Mouse (Mus musculus): ENCODE measurements around the gene Cdk13. TPM values are rescaled to one million over a fixed set of nuclear protein-coding genes. Genes with fewer than 3 reads are reported as not detected.

The Cdk13 gene
- total RNA-seq (2015; ENCODE audit: low replicate concordance) = 63.8 and 65.4 TPM in 2 replicates
- 67.6 and 102 TPM in 2 replicates for total RNA-seq (2017; ENCODE audit: low replicate concordance)

GRCm38 (mm10) chr13:17804909-17805613 lies at the start of gene Cdk13:
Gene Cdk13, minus strand, starts transcription at chr13:17805097.
- ATAC-seq (replicated peaks; ENCODE audit: low FRiP score, poor library complexity, severe bottlenecking) = peak; percentile 87

GRCm38 (mm10) chr13:17843336-17843735 lies 38.4 kb upstream of the Cdk13 start:
- no peak for ATAC-seq (replicated peaks; ENCODE audit: low FRiP score, poor library complexity, severe bottlenecking)

GRCm38 (mm10) chr13:17842756-17843155 lies 37.9 kb upstream of the Cdk13 start:
- no peak for ATAC-seq (replicated peaks; ENCODE audit: low FRiP score, poor library complexity, severe bottlenecking)

GRCm38 (mm10) chr13:17839137-17839536 lies 34.2 kb upstream of the Cdk13 start:
- ATAC-seq (replicated peaks; ENCODE audit: low FRiP score, poor library complexity, severe bottlenecking) = no peak

GRCm38 (mm10) chr13:17838484-17838851 lies 33.6 kb upstream of the Cdk13 start:
- no peak for ATAC-seq (replicated peaks; ENCODE audit: low FRiP score, poor library complexity, severe bottlenecking)

- peak; percentile 68; the same call in 1 of the 2 replicates for ATAC-seq (replicated peaks; ENCODE audit: low FRiP score, poor library complexity, severe bottlenecking)
These were observed 33.0 kb upstream of the Cdk13 start for GRCm38 (mm10) chr13:17837610-17838483.

GRCm38 (mm10) chr13:17836808-17837207 lies 31.9 kb upstream of the Cdk13 start:
- no peak for ATAC-seq (replicated peaks; ENCODE audit: low FRiP score, poor library complexity, severe bottlenecking)

GRCm38 (mm10) chr13:17832940-17833339 lies 28.0 kb upstream of the Cdk13 start:
- no peak for ATAC-seq (replicated peaks; ENCODE audit: low FRiP score, poor library complexity, severe bottlenecking)

- ATAC-seq (replicated peaks; ENCODE audit: low FRiP score, poor library complexity, severe bottlenecking) = no peak
These were observed 12.3 kb upstream of the Cdk13 start for GRCm38 (mm10) chr13:17817226-17817625.

GRCm38 (mm10) chr13:17805614-17805975 lies 698 bp upstream of the Cdk13 start:
- peak; percentile 23 for ATAC-seq (replicated peaks; ENCODE audit: low FRiP score, poor library complexity, severe bottlenecking)

GRCm38 (mm10) chr13:17804058-17804841 lies 647 bp downstream of the Cdk13 start:
- no peak for ATAC-seq (replicated peaks; ENCODE audit: low FRiP score, poor library complexity, severe bottlenecking)

- peak; percentile 67 for ATAC-seq (replicated peaks; ENCODE audit: low FRiP score, poor library complexity, severe bottlenecking)
These were observed 1.4 kb downstream of the Cdk13 start for GRCm38 (mm10) chr13:17803331-17804057.

- no peak for ATAC-seq (replicated peaks; ENCODE audit: low FRiP score, poor library complexity, severe bottlenecking)
These were observed 2.0 kb downstream of the Cdk13 start for GRCm38 (mm10) chr13:17802880-17803279.

- ATAC-seq (replicated peaks; ENCODE audit: low FRiP score, poor library complexity, severe bottlenecking) = 0 out of 2 replicates have a peak, but pooled peaks have one; percentile 21
These were observed 5.2 kb downstream of the Cdk13 start for GRCm38 (mm10) chr13:17799735-17800134.

GRCm38 (mm10) chr13:17795757-17796456 lies 9.0 kb downstream of the Cdk13 start:
- no peak for ATAC-seq (replicated peaks; ENCODE audit: low FRiP score, poor library complexity, severe bottlenecking)

GRCm38 (mm10) chr13:17783643-17784042 lies 21.3 kb downstream of the Cdk13 start:
- ATAC-seq (replicated peaks; ENCODE audit: low FRiP score, poor library complexity, severe bottlenecking) = no peak

- no peak for ATAC-seq (replicated peaks; ENCODE audit: low FRiP score, poor library complexity, severe bottlenecking)
These were observed 25.0 kb downstream of the Cdk13 start for GRCm38 (mm10) chr13:17779923-17780322.

GRCm38 (mm10) chr13:17776303-17776702 lies 28.6 kb downstream of the Cdk13 start:
- ATAC-seq (replicated peaks; ENCODE audit: low FRiP score, poor library complexity, severe bottlenecking) = no peak

GRCm38 (mm10) chr13:17775364-17775763 lies 29.5 kb downstream of the Cdk13 start:
- ATAC-seq (replicated peaks; ENCODE audit: low FRiP score, poor library complexity, severe bottlenecking) = no peak
